8 mouse cellular contexts compared by ENCODE assay signal in genomic region chr17:47878378-47879089, GRCm38 (mm10). TPM values are rescaled to one million over a fixed set of nuclear protein-coding genes. Genes with fewer than 3 reads are reported as not detected.
DNase-seq lines count a peak whose midpoint lies in the region; ATAC-seq and TF ChIP-seq lines count a peak whose summit lies in the region.

No protein-coding gene starts in this region.

- WGBS in embryonic facial prominence, embryonic 15.5 days = 6% methylated on average over 35 of the region's 35 CpGs
- 3% methylated on average over 30 of the region's 35 CpGs for WGBS in hindbrain, embryonic 12.5 days
- WGBS in limb, embryonic 12.5 days = 5% methylated on average over 32 of the region's 35 CpGs
- 13% methylated on average over 35 of the region's 35 CpGs for WGBS in olfactory bulb, adult 2 months

- TF ChIP-seq POLR2A in olfactory bulb, adult 2 months (IDR thresholded peaks at IDR 0.05; ENCODE audit: insufficient read depth, low read depth, low read length) = no peak

- H3K4me3 ChIP-seq in embryonic facial prominence, embryonic 15.5 days (replicated peaks) = peak overlapping the region; percentile 31
- H3K4me3 ChIP-seq in hindbrain, embryonic 12.5 days = peak overlapping the region; percentile 28
- H3K4me3 ChIP-seq in limb, embryonic 12.5 days (replicated peaks) = peak overlapping the region; percentile 17
- H3K4me3 ChIP-seq in olfactory bulb, adult 2 months (ENCODE audit: insufficient read depth, low read depth, low read length) = peak overlapping the region; percentile 51

- peak overlapping the region; percentile 55 for H3K4me2 ChIP-seq in embryonic facial prominence, embryonic 15.5 days (replicated peaks)
- peak overlapping the region; percentile 55 for H3K4me2 ChIP-seq in hindbrain, embryonic 12.5 days (replicated peaks)
- H3K4me2 ChIP-seq in limb, embryonic 12.5 days = peak overlapping the region; percentile 46

- H3K9ac ChIP-seq in embryonic facial prominence, embryonic 15.5 days = peak overlapping the region; percentile 6; the same call in 1 of the 2 replicates
- peak overlapping the region; percentile 62 for H3K9ac ChIP-seq in hindbrain, embryonic 12.5 days
- H3K9ac ChIP-seq in limb, embryonic 12.5 days (replicated peaks) = peak overlapping the region; percentile 52

- ATAC-seq in embryonic facial prominence, embryonic 15.5 days (ENCODE audit: insufficient number of reproducible peaks, low FRiP score, low TSS enrichment, low read depth) = 0 out of 2 replicates have a peak, but pooled peaks have one; percentile 30
- peak; percentile 38 for ATAC-seq in hindbrain, embryonic 12.5 days (ENCODE audit: low FRiP score)
- peak; percentile 26 for ATAC-seq in limb, embryonic 12.5 days (ENCODE audit: insufficient number of reproducible peaks, insufficient read depth, low FRiP score, low TSS enrichment, low read depth)

- H3K27me3 ChIP-seq in embryonic facial prominence, embryonic 15.5 days = no peaks in the 10 kb centered on the region
- no peaks in the 10 kb centered on the region for H3K27me3 ChIP-seq in hindbrain, embryonic 12.5 days
- peaks cover 15% of the 10 kb centered on the region; the same call in 1 of the 2 replicates for H3K27me3 ChIP-seq in limb, embryonic 12.5 days

- TF ChIP-seq CTCF in olfactory bulb, adult 2 months (IDR thresholded peaks at IDR 0.05; ENCODE audit: insufficient read depth, low read depth, low read length) = no peak

- H3K9me3 ChIP-seq in embryonic facial prominence, embryonic 15.5 days (replicated peaks) = no peaks in the 10 kb centered on the region
- H3K9me3 ChIP-seq in hindbrain, embryonic 12.5 days (replicated peaks) = no peaks in the 10 kb centered on the region
- no peaks in the 10 kb centered on the region for H3K9me3 ChIP-seq in limb, embryonic 12.5 days

- peak; percentile 63 to 80 for DNase-seq in left cerebral cortex, adult 18-20 months (ENCODE audit: low spot score in 2 of 2)
- DNase-seq in left cerebral cortex, adult 11 months (ENCODE audit: low spot score) = no peak
- no peak for DNase-seq in thymus, postnatal 10 days (ENCODE audit: low spot score in 2 of 2)
- no peak for DNase-seq in urinary bladder, postnatal 14 days (ENCODE audit: low spot score)

- peaks cover 63% of the 10 kb centered on the region for H3K4me1 ChIP-seq in embryonic facial prominence, embryonic 15.5 days
- peaks cover 75% of the 10 kb centered on the region for H3K4me1 ChIP-seq in hindbrain, embryonic 12.5 days
- H3K4me1 ChIP-seq in limb, embryonic 12.5 days (replicated peaks) = peaks cover 70% of the 10 kb centered on the region
- H3K4me1 ChIP-seq in olfactory bulb, adult 2 months (ENCODE audit: control insufficient read depth, insufficient read depth, low read length) = peaks cover 43% of the 10 kb centered on the region

- H3K27ac ChIP-seq in embryonic facial prominence, embryonic 15.5 days (replicated peaks) = peak overlapping the region; percentile 55
- peak overlapping the region; percentile 84 for H3K27ac ChIP-seq in hindbrain, embryonic 12.5 days
- H3K27ac ChIP-seq in limb, embryonic 12.5 days = peak overlapping the region; percentile 60; the same call in 1 of the 2 replicates
- no peak overlapping the region for H3K27ac ChIP-seq in olfactory bulb, adult 2 months (ENCODE audit: insufficient read depth, low read depth, low read length)

- peaks cover 11% of the 10 kb centered on the region for H3K36me3 ChIP-seq in embryonic facial prominence, embryonic 15.5 days
- peaks cover 18% of the 10 kb centered on the region for H3K36me3 ChIP-seq in hindbrain, embryonic 12.5 days
- H3K36me3 ChIP-seq in limb, embryonic 12.5 days = peaks cover 86% of the 10 kb centered on the region

RNA-seq across cellular contexts. Expression of gene Mdfi, which starts 44.0 kb away (rescaled TPM):
- total RNA-seq in left cerebral cortex, adult 18-20 months (2021) = under 1 TPM in 1 of 2 experiments, not detected in 1; 0.88 TPM
- 21.2 and 25.3 TPM in 2 replicates for polyA plus RNA-seq in embryonic facial prominence, embryonic 15.5 days (2015; fragmentation: Nextera tagmentation; extraction: Ambion mirVana)
- polyA plus RNA-seq in hindbrain, embryonic 12.5 days (2016; fragmentation: Nextera tagmentation; extraction: Ambion mirVana) = 15.0 and 20.9 TPM in 2 replicates
- 32.1 and 44.7 TPM in 2 replicates for polyA plus RNA-seq in limb, embryonic 12.5 days (2016; fragmentation: Nextera tagmentation; extraction: Ambion mirVana)
- polyA plus RNA-seq in olfactory bulb, adult 2 months (2012; ENCODE audit: insufficient read depth, insufficient read length, low replicate concordance, missing spikeins) = not detected in 2 replicates

RNA-seq across cellular contexts. Expression of gene Foxp4, which starts 45.9 kb away (rescaled TPM):
- total RNA-seq in left cerebral cortex, adult 18-20 months (2021) = 10 to 100 TPM; 47.6 to 47.8 TPM
- polyA plus RNA-seq in embryonic facial prominence, embryonic 15.5 days (2015; fragmentation: Nextera tagmentation; extraction: Ambion mirVana) = 17.0 and 19.3 TPM in 2 replicates
- polyA plus RNA-seq in hindbrain, embryonic 12.5 days (2016; fragmentation: Nextera tagmentation; extraction: Ambion mirVana) = 40.6 and 41.7 TPM in 2 replicates
- polyA plus RNA-seq in limb, embryonic 12.5 days (2016; fragmentation: Nextera tagmentation; extraction: Ambion mirVana) = 35.1 and 41.5 TPM in 2 replicates
- polyA plus RNA-seq in olfactory bulb, adult 2 months (2012; ENCODE audit: insufficient read depth, insufficient read length, low replicate concordance, missing spikeins) = not detected in 2 replicates

Comparison
In these comparisons a context has a peak if more than half of its experiments do, and no peak if none do; other contexts are left out.
1. DNase-seq: peak in left cerebral cortex, adult 18-20 months (2 of 2); none in left cerebral cortex, adult 11 months (single experiment), thymus, postnatal 10 days (0 of 2) and urinary bladder, postnatal 14 days (single experiment).
2. H3K9ac ChIP-seq: peak in every context shown above with its lines; median percentile 62 in hindbrain, embryonic 12.5 days; 52 in limb, embryonic 12.5 days; 6 in embryonic facial prominence, embryonic 15.5 days.
3. RNA of gene Mdfi, which starts 44.0 kb away (polyA plus RNA-seq): 32.1 to 44.7 TPM in limb, embryonic 12.5 days, 21.2 to 25.3 TPM in embryonic facial prominence, embryonic 15.5 days and 15.0 to 20.9 TPM in hindbrain, embryonic 12.5 days; not detected in olfactory bulb, adult 2 months; every median in the first group is over 10 times any median in the second.
4. RNA of gene Foxp4, which starts 45.9 kb away (polyA plus RNA-seq): 40.6 to 41.7 TPM in hindbrain, embryonic 12.5 days, 35.1 to 41.5 TPM in limb, embryonic 12.5 days and 17.0 to 19.3 TPM in embryonic facial prominence, embryonic 15.5 days; not detected in olfactory bulb, adult 2 months; every median in the first group is over 10 times any median in the second.
5. Peak in every context shown above with its lines, with median percentiles within 50 percentile points of each other: ATAC-seq, H3K4me2 ChIP-seq and H3K4me3 ChIP-seq.